Mouse (Mus musculus): ENCODE measurements around the gene Vgll4. TPM values are rescaled to one million over a fixed set of nuclear protein-coding genes. Genes with fewer than 3 reads are reported as not detected.

Vgll4 gene
- 32.4 and 33.8 TPM in 2 replicates for polyA plus RNA-seq (2015; fragmentation: Nextera tagmentation; extraction: Ambion mirVana)

DNA sequence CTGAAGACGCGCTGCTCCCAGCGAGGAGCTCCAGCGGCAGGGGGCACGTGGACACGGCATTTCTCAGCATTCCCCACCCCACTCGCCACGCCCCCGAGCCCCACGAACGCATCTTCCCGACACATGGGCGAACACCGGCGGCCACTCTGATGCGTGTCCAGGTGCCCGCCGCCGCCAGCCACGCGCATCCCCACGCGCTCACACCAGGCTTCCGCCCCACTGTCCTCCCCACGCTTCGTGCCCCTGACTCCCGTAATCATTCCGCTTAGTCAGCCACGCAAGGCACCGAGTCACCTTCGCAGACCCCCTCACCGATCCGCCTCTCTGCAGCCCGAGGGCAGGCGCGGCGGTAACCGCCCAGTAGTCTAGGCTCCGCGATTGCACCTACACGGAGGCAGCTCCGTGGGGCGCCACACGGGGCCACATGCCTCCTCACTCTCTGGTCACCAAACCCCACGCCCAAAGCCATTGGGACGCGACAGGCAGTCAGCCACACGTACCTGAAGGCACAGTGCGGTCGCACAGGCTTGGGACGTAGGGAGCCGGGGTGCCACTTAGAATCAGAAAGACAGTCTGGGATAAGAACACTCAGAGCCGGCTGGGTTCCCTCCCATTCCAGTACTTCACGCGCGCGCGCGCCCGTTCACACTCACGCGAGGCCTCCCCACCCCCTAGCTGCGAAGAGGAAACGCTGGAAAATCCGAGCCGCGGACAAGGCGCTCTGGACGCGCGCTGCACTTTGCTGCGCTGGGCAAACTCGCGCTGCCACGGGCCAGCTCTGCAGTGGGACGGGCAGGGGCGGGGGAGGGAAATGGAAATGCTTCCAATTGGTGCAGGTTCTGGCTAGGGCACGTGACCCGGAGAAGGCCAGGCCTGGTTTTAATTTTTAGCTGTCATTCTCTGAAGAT lies at the start of gene Vgll4:
TSS of gene Vgll4 (minus strand) at position 782 of the 908 bp plus-strand sequence.

Other genes with a start within 250 kb of the Vgll4 start
- 23.4 and 25.6 TPM in 2 replicates for gene Tamm41, start 67.9 kb upstream of the Vgll4 start, polyA plus RNA-seq (2015; fragmentation: Nextera tagmentation; extraction: Ambion mirVana)
- 1.0 and 1.8 TPM in 2 replicates for gene Syn2, start 164.9 kb upstream of the Vgll4 start, polyA plus RNA-seq (2015; fragmentation: Nextera tagmentation; extraction: Ambion mirVana)